Mouse (Mus musculus) hindbrain, embryonic 15.5 days (tissue): ENCODE results near the gene Grem1. TPM values are rescaled to one million over a fixed set of nuclear protein-coding genes. Genes with fewer than 3 reads are reported as not detected.
A peak's percentile ranks its signal among the peaks of the same experiment; 100 is the strongest.

ENCODE experiments used
- ATAC-seq: fragments of 200-750 bp; cut with Nextera tagmentation; 2 replicates; pipeline ENCODE4 v1.8.0; 2017; ENCODE audit warnings: low read depth, moderate number of reproducible peaks, moderate TSS enrichment; ENCODE audit not compliant: low FRiP score
- H3K27ac ChIP-seq: fragments of 300-500 bp; sonication (generic); replicated peaks from 2 replicates; pipeline ENCODE4 v1.5.1; 2015; ENCODE audit warnings: mild to moderate bottlenecking, inconsistent platforms
- H3K27me3 ChIP-seq: fragments of 300-500 bp; sonication (generic); 2 replicates; pipeline ENCODE4 v1.6.1; 2015; ENCODE audit warnings: control low read depth, inconsistent platforms
- H3K36me3 ChIP-seq: fragments of 300-500 bp; sonication (generic); 2 replicates; pipeline ENCODE4 v1.6.1; 2015; ENCODE audit warnings: control low read depth, inconsistent platforms
- H3K4me1 ChIP-seq: fragments of 300-500 bp; sonication (generic); replicated peaks from 2 replicates; pipeline ENCODE4 v1.6.1; 2015; ENCODE audit warnings: control low read depth, inconsistent platforms
- H3K4me2 ChIP-seq: fragments of 300-500 bp; sonication (generic); 2 replicates; pipeline ENCODE4 v1.6.1; 2015; ENCODE audit warnings: moderate library complexity, mild to moderate bottlenecking, inconsistent platforms
- H3K4me3 ChIP-seq: fragments of 300-500 bp; sonication (generic); 2 replicates; pipeline ENCODE4 v1.5.1; 2015; ENCODE audit warnings: mild to moderate bottlenecking, inconsistent platforms
- H3K9ac ChIP-seq: fragments of 300-500 bp; sonication (generic); 2 replicates; pipeline ENCODE4 v1.6.1; 2015; ENCODE audit warnings: inconsistent platforms
- H3K9me3 ChIP-seq: fragments of 300-500 bp; sonication (generic); 2 replicates; pipeline ENCODE4 v1.6.1; 2016; ENCODE audit warnings: control low read depth, inconsistent platforms
- WGBS: fragments of 180-500 bp; shearing (Covaris S2); methylation state at CpG from one replicate; pipeline ENCODE4 v1.1.7; 2015; 5-methylcytosine and 5-hydroxymethylcytosine counted together
- polyA plus RNA-seq: library from polyadenylated mRNA; unstranded; fragments of >200 nt; fragmentation: Nextera tagmentation; extraction: Ambion mirVana; gene quantifications from 2 replicates; pipeline ENCODE4 v1.2.1, GENCODE M21; 2015

Gene Grem1
- polyA plus RNA-seq, 1 experiment from 2014 or later = 2.2 TPM

GRCm38 (mm10) chr2:113781521-113781920 is 23.1 kb upstream of the Grem1 start:
- Histone ChIP-seq H3K4me1 (no peaks in the 10 kb centered on the region), H3K4me3 (no peak overlapping the region), H3K27me3 (no peaks in the 10 kb centered on the region), H3K9me3 (no peaks in the 10 kb centered on the region), H3K36me3 (peaks cover 7% of the 10 kb centered on the region), H3K9ac (no peak overlapping the region), H3K27ac (no peak overlapping the region), H3K4me2 (no peak overlapping the region)
- ATAC-seq = no peak
- WGBS = 85% methylated on average over 4 of the region's 4 CpGs

GRCm38 (mm10) chr2:113781107-113781506 is 22.7 kb upstream of the Grem1 start:
- no peaks in the 10 kb centered on the region for H3K9me3 ChIP-seq
- peaks cover 8% of the 10 kb centered on the region for H3K36me3 ChIP-seq
- H3K4me2 ChIP-seq = no peak overlapping the region
- no peaks in the 10 kb centered on the region for H3K4me1 ChIP-seq
- 88% methylated on average over 5 of the region's 5 CpGs for WGBS
- ATAC-seq = no peak
- H3K4me3 ChIP-seq = no peak overlapping the region
- H3K27ac ChIP-seq = no peak overlapping the region
- H3K9ac ChIP-seq = no peak overlapping the region
- H3K27me3 ChIP-seq = no peaks in the 10 kb centered on the region

GRCm38 (mm10) chr2:113779336-113779735 is 20.9 kb upstream of the Grem1 start:
- no peaks in the 10 kb centered on the region for H3K9me3 ChIP-seq
- WGBS = 85% methylated on average over 3 of the region's 3 CpGs
- no peak overlapping the region for H3K4me3 ChIP-seq
- no peak overlapping the region for H3K9ac ChIP-seq
- H3K4me2 ChIP-seq = no peak overlapping the region
- no peak for ATAC-seq
- H3K27ac ChIP-seq = no peak overlapping the region
- H3K27me3 ChIP-seq = no peaks in the 10 kb centered on the region
- no peaks in the 10 kb centered on the region for H3K4me1 ChIP-seq
- H3K36me3 ChIP-seq = peaks cover 5% of the 10 kb centered on the region; the same call in 1 of the 2 replicates

GRCm38 (mm10) chr2:113778036-113778435 is 19.6 kb upstream of the Grem1 start:
- Histone ChIP-seq H3K4me1 (no peaks in the 10 kb centered on the region), H3K27ac (no peak overlapping the region), H3K9ac (no peak overlapping the region), H3K27me3 (no peaks in the 10 kb centered on the region), H3K9me3 (no peaks in the 10 kb centered on the region), H3K36me3 (peaks cover 5% of the 10 kb centered on the region; the same call in 1 of the 2 replicates), H3K4me2 (no peak overlapping the region), H3K4me3 (no peak overlapping the region)
- no peak for ATAC-seq
- 78% methylated on average over 6 of the region's 6 CpGs for WGBS

- no peak overlapping the region for H3K27ac ChIP-seq
- H3K4me3 ChIP-seq = no peak overlapping the region
- WGBS = 90% methylated on average over 3 of the region's 3 CpGs
- H3K27me3 ChIP-seq = no peaks in the 10 kb centered on the region
- H3K9me3 ChIP-seq = no peaks in the 10 kb centered on the region
- no peak overlapping the region for H3K4me2 ChIP-seq
- no peaks in the 10 kb centered on the region for H3K4me1 ChIP-seq
- H3K9ac ChIP-seq = no peak overlapping the region
- no peak for ATAC-seq
- H3K36me3 ChIP-seq = peaks cover 5% of the 10 kb centered on the region; the same call in 1 of the 2 replicates
These were observed 17.9 kb upstream of the Grem1 start for GRCm38 (mm10) chr2:113776297-113776696.

- H3K36me3 ChIP-seq = peaks cover 5% of the 10 kb centered on the region; the same call in 1 of the 2 replicates
- no peak overlapping the region for H3K9ac ChIP-seq
- no peak overlapping the region for H3K27ac ChIP-seq
- WGBS = 75% methylated on average over 6 of the region's 6 CpGs
- no peaks in the 10 kb centered on the region for H3K4me1 ChIP-seq
- no peak overlapping the region for H3K4me3 ChIP-seq
- ATAC-seq = no peak
- H3K4me2 ChIP-seq = no peak overlapping the region
- H3K27me3 ChIP-seq = no peaks in the 10 kb centered on the region
- H3K9me3 ChIP-seq = no peaks in the 10 kb centered on the region
These were observed 15.8 kb upstream of the Grem1 start for GRCm38 (mm10) chr2:113774150-113774805.

- ATAC-seq = no peak
- 88% methylated on average over 8 of the region's 8 CpGs for WGBS
- Histone ChIP-seq H3K4me1 (no peaks in the 10 kb centered on the region), H3K27ac (no peak overlapping the region), H3K4me3 (no peak overlapping the region), H3K4me2 (no peak overlapping the region), H3K9me3 (no peaks in the 10 kb centered on the region), H3K9ac (no peak overlapping the region), H3K27me3 (no peaks in the 10 kb centered on the region), H3K36me3 (no peaks in the 10 kb centered on the region)
These were observed 10.3 kb upstream of the Grem1 start for GRCm38 (mm10) chr2:113768541-113769303.

- Histone ChIP-seq H3K4me2 (no peak overlapping the region), H3K27ac (no peak overlapping the region), H3K4me1 (no peaks in the 10 kb centered on the region), H3K9ac (no peak overlapping the region), H3K9me3 (no peaks in the 10 kb centered on the region), H3K4me3 (no peak overlapping the region), H3K27me3 (no peaks in the 10 kb centered on the region), H3K36me3 (no peaks in the 10 kb centered on the region)
- WGBS = 48% methylated on average over 1 of the region's 1 CpGs
- ATAC-seq = no peak
These were observed 7.4 kb upstream of the Grem1 start for GRCm38 (mm10) chr2:113765885-113766284.

- no peak overlapping the region for H3K9ac ChIP-seq
- ATAC-seq = no peak
- 88% methylated on average over 5 of the region's 5 CpGs for WGBS
- no peak overlapping the region for H3K4me2 ChIP-seq
- no peaks in the 10 kb centered on the region for H3K9me3 ChIP-seq
- H3K27me3 ChIP-seq = peaks cover 5% of the 10 kb centered on the region; the same call in 1 of the 2 replicates
- H3K27ac ChIP-seq = no peak overlapping the region
- no peaks in the 10 kb centered on the region for H3K36me3 ChIP-seq
- H3K4me1 ChIP-seq = no peaks in the 10 kb centered on the region
- no peak overlapping the region for H3K4me3 ChIP-seq
These were observed 6.5 kb upstream of the Grem1 start for GRCm38 (mm10) chr2:113764968-113765367.

- peaks cover 21% of the 10 kb centered on the region; the same call in 1 of the 2 replicates for H3K27me3 ChIP-seq
- under 1% methylated on average over 47 of the region's 47 CpGs for WGBS
These were observed 728 bp downstream of the Grem1 start for GRCm38 (mm10) chr2:113757525-113758310.

GRCm38 (mm10) chr2:113756924-113757524 is 1.4 kb downstream of the Grem1 start:
- H3K9ac ChIP-seq = peak overlapping the region; percentile 57
- H3K9me3 ChIP-seq = no peaks in the 10 kb centered on the region
- peak overlapping the region; percentile 58 for H3K4me3 ChIP-seq
- no peak overlapping the region for H3K27ac ChIP-seq
- peaks cover 20% of the 10 kb centered on the region for H3K4me1 ChIP-seq
- no peak for ATAC-seq
- peak overlapping the region; percentile 99 for H3K4me2 ChIP-seq
- H3K36me3 ChIP-seq = no peaks in the 10 kb centered on the region
- 2% methylated on average over 12 of the region's 12 CpGs for WGBS
- H3K27me3 ChIP-seq = peaks cover 21% of the 10 kb centered on the region; the same call in 1 of the 2 replicates

More at GRCm38 (mm10) chr2:113757525-113758310, 728 bp downstream of the Grem1 start:
- H3K4me2 ChIP-seq = peak overlapping the region; percentile 99
- ATAC-seq = peak; percentile 45
- H3K9ac ChIP-seq = peak overlapping the region; percentile 57
- H3K27ac ChIP-seq = no peak overlapping the region
- H3K4me3 ChIP-seq = peak overlapping the region; percentile 58
- no peaks in the 10 kb centered on the region for H3K9me3 ChIP-seq
- H3K4me1 ChIP-seq = peaks cover 20% of the 10 kb centered on the region
- H3K36me3 ChIP-seq = no peaks in the 10 kb centered on the region
